Mouse (Mus musculus): ENCODE results near the gene Smarca2. TPM values are rescaled to one million over a fixed set of nuclear protein-coding genes. Genes with fewer than 3 reads are reported as not detected.

Smarca2 gene
- polyA plus RNA-seq, 1 experiment from 2014 or later = 66.1 TPM

DNA sequence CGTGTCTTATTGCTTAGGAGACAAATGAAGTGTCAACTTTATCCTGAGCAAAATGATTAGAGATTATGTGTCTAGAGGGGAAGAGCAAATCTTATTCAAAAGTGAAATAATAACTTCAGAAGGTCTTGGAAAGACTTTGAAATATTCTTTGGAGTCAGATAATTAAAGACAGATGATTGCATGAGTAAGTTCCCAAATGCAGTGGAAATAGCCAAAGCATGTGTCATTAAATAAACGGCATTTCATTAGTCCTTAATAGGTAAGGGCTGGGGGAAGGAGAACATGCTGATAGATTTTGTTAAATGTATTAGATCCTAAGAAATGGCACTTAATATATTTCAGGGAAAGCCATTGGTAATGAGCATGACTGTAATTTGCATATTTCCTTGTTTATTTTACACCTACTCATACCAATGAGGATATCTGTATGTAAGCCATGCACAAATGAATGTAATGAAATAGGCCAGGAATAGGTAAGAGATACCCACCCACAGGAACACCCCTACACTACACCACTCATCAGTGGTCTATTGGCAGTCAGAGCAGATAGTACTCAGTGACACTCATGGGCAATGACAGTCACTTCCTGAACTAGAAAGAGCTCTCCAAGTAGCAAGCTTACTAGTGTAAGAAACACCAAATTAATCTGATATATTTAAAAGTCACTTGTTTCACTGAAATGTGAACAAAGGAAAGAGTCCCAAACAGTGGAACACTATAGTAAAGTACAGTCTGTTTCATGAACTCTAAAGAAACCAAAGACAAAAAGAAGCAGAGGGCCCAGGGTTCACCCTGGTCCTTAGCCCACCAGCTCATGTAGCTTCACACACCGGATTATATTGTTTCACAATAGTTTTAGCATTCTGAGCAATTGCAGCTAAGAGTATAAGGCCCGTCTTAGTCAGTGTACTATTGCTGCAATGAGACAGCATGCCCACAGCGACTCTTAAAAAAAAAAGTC lies 185.8 kb downstream of the Smarca2 start:
- H3K4me2 ChIP-seq (replicated peaks; ENCODE audit: low read depth, low read length) = no peak overlapping the region
- no peak overlapping the region for H3K9ac ChIP-seq (replicated peaks; ENCODE audit: low read depth, low read length)
- no peaks in the 10 kb centered on the region for H3K4me1 ChIP-seq (ENCODE audit: control insufficient read depth, insufficient read depth, low read length)
- H3K27ac ChIP-seq (ENCODE audit: low read length) = no peak overlapping the region
- H3K4me3 ChIP-seq (ENCODE audit: low read depth, low read length) = no peak overlapping the region
- no peaks in the 10 kb centered on the region for H3K36me3 ChIP-seq (ENCODE audit: control insufficient read depth, insufficient read depth, low read length)
- no peaks in the 10 kb centered on the region for H3K27me3 ChIP-seq (ENCODE audit: control insufficient read depth, insufficient read depth, low read length)
- 86% methylated on average over 5 of the region's 5 CpGs for WGBS
- ATAC-seq (ENCODE audit: insufficient number of reproducible peaks, insufficient read depth, low FRiP score, low read depth) = no peak
- H3K9me3 ChIP-seq (ENCODE audit: control insufficient read depth, low read depth, low read length) = no peaks in the 10 kb centered on the region

DNA sequence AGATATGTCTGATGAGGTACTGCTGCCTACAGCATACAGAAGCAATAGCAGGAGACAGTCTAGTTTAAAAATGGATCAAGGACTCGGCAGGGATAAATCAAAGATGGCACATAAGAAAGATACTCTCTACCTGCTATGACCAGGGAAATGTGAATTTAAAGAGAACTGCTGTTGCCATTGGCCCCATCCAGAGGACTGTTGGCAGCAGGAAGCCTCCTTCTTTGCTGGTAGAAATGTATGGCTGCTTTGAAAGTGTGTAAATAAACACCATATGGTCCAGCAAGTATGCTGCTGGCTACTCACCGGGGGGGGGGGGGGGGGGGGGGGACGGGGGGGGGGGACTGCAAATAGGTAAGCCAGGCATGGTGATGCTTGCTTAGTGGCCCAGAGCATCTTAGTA lies 189.5 kb downstream of the Smarca2 start:
- Histone ChIP-seq H3K9ac (replicated peaks; ENCODE audit: low read depth, low read length) (no peak overlapping the region), H3K9me3 (ENCODE audit: control insufficient read depth, low read depth, low read length) (no peaks in the 10 kb centered on the region), H3K4me1 (ENCODE audit: control insufficient read depth, insufficient read depth, low read length) (no peaks in the 10 kb centered on the region), H3K4me3 (ENCODE audit: low read depth, low read length) (no peak overlapping the region), H3K27me3 (ENCODE audit: control insufficient read depth, insufficient read depth, low read length) (no peaks in the 10 kb centered on the region), H3K4me2 (replicated peaks; ENCODE audit: low read depth, low read length) (no peak overlapping the region), H3K27ac (ENCODE audit: low read length) (no peak overlapping the region), H3K36me3 (ENCODE audit: control insufficient read depth, insufficient read depth, low read length) (no peaks in the 10 kb centered on the region)
- WGBS = 33% methylated on average over 2 of the region's 3 CpGs
- no peak for ATAC-seq (ENCODE audit: insufficient number of reproducible peaks, insufficient read depth, low FRiP score, low read depth)

DNA sequence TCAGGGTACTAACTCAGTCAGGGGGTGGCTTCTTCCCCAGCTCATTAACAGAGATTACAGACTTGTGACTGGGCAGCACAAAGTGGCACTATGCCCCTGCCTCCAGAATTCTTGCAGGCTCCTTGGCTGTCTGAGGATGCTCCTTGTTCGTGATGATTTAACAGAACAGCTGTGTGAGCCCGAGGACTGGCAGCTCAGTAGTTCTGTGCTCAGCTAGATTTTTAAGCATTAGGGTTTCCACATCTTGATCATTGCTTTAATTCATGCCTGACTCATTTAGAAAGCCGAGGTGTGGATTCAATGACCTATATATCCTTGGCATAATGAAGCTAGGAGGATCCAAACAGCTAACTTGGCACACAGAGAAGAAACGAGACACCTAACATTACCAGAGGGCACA lies 191.2 kb downstream of the Smarca2 start:
- WGBS = 79% methylated on average over 4 of the region's 4 CpGs
- no peak for ATAC-seq (ENCODE audit: insufficient number of reproducible peaks, insufficient read depth, low FRiP score, low read depth)
- Histone ChIP-seq H3K36me3 (ENCODE audit: control insufficient read depth, insufficient read depth, low read length) (no peaks in the 10 kb centered on the region), H3K27me3 (ENCODE audit: control insufficient read depth, insufficient read depth, low read length) (no peaks in the 10 kb centered on the region), H3K4me1 (ENCODE audit: control insufficient read depth, insufficient read depth, low read length) (no peaks in the 10 kb centered on the region), H3K4me2 (replicated peaks; ENCODE audit: low read depth, low read length) (no peak overlapping the region), H3K4me3 (ENCODE audit: low read depth, low read length) (no peak overlapping the region), H3K9ac (replicated peaks; ENCODE audit: low read depth, low read length) (no peak overlapping the region), H3K9me3 (ENCODE audit: control insufficient read depth, low read depth, low read length) (no peaks in the 10 kb centered on the region), H3K27ac (ENCODE audit: low read length) (no peak overlapping the region)

DNA sequence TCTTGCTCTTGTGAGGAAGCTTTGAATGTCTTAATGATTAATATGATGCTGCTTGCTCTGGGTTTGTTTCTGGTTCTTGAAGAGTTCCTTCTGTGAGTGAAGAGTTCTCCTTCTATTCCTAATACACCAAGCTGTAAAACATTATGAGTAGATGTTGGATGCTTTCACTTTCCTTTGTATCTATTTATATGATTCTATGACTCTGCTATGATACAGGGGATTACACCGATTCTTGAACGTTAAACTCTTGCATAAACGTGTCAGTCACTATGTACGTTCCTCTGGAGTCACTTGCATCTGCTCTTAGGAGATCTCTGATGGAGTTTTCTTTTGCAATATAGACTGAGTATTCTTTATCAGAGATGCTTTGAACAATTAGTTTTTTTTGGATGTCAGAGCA lies 199.6 kb downstream of the Smarca2 start:
- Histone ChIP-seq H3K4me3 (ENCODE audit: low read depth, low read length) (no peak overlapping the region), H3K4me1 (ENCODE audit: control insufficient read depth, insufficient read depth, low read length) (no peaks in the 10 kb centered on the region), H3K4me2 (replicated peaks; ENCODE audit: low read depth, low read length) (no peak overlapping the region), H3K9me3 (ENCODE audit: control insufficient read depth, low read depth, low read length) (no peaks in the 10 kb centered on the region), H3K9ac (replicated peaks; ENCODE audit: low read depth, low read length) (no peak overlapping the region), H3K27ac (ENCODE audit: low read length) (no peak overlapping the region), H3K27me3 (ENCODE audit: control insufficient read depth, insufficient read depth, low read length) (no peaks in the 10 kb centered on the region), H3K36me3 (ENCODE audit: control insufficient read depth, insufficient read depth, low read length) (no peaks in the 10 kb centered on the region)
- no peak for ATAC-seq (ENCODE audit: insufficient number of reproducible peaks, insufficient read depth, low FRiP score, low read depth)
- WGBS = 52% methylated on average over 4 of the region's 4 CpGs

DNA sequence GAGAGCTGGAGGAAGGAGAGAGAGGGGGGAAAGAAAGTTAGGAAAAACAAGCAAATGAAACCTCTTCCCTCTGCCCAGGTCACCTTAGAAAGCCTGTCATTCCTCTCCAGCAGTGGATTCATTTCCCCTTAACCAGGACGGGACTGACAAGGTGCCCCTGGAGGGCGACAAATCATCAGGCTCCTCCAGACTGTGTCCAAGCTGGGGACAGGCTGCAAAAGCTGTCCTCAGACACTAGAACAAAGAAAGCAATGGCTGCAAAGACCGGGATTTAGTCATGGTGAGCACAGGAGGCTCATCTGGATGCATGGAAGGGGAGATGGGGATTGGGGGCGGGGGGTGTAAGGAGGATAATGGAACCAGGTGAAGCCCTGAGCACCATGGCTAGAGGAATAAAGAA lies 209.8 kb downstream of the Smarca2 start:
- H3K9me3 ChIP-seq (ENCODE audit: control insufficient read depth, low read depth, low read length) = no peaks in the 10 kb centered on the region
- no peak overlapping the region for H3K27ac ChIP-seq (ENCODE audit: low read length)
- WGBS = 50% methylated on average over 4 of the region's 4 CpGs
- H3K4me2 ChIP-seq (replicated peaks; ENCODE audit: low read depth, low read length) = no peak overlapping the region
- H3K36me3 ChIP-seq (ENCODE audit: control insufficient read depth, insufficient read depth, low read length) = no peaks in the 10 kb centered on the region
- no peaks in the 10 kb centered on the region for H3K27me3 ChIP-seq (ENCODE audit: control insufficient read depth, insufficient read depth, low read length)
- no peak for ATAC-seq (ENCODE audit: insufficient number of reproducible peaks, insufficient read depth, low FRiP score, low read depth)
- no peaks in the 10 kb centered on the region for H3K4me1 ChIP-seq (ENCODE audit: control insufficient read depth, insufficient read depth, low read length)
- no peak overlapping the region for H3K9ac ChIP-seq (replicated peaks; ENCODE audit: low read depth, low read length)
- no peak overlapping the region for H3K4me3 ChIP-seq (ENCODE audit: low read depth, low read length)

DNA sequence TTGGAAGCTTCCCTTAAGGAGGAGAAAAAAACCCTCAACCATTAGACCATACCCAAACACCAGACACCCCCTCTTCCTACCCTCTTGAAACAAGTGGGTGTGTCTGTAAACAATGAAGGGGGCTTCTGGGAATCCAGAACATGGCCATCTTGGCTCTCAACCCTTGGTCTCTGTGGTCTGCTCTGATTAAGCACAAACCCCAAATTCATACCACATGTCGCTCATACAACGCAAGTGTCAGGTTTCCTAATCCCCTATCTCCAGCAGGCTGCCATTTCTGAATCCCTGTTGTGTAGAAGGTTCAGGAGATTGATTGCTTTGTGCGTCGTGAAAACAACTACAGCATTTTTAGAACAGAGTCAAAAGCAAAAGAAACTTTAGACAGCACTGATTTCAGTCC lies 213.1 kb downstream of the Smarca2 start:
- ATAC-seq (ENCODE audit: insufficient number of reproducible peaks, insufficient read depth, low FRiP score, low read depth) = no peak
- H3K9ac ChIP-seq (replicated peaks; ENCODE audit: low read depth, low read length) = no peak overlapping the region
- no peak overlapping the region for H3K4me3 ChIP-seq (ENCODE audit: low read depth, low read length)
- no peak overlapping the region for H3K27ac ChIP-seq (ENCODE audit: low read length)
- H3K27me3 ChIP-seq (ENCODE audit: control insufficient read depth, insufficient read depth, low read length) = no peaks in the 10 kb centered on the region
- no peaks in the 10 kb centered on the region for H3K36me3 ChIP-seq (ENCODE audit: control insufficient read depth, insufficient read depth, low read length)
- no peaks in the 10 kb centered on the region for H3K9me3 ChIP-seq (ENCODE audit: control insufficient read depth, low read depth, low read length)
- H3K4me1 ChIP-seq (ENCODE audit: control insufficient read depth, insufficient read depth, low read length) = no peaks in the 10 kb centered on the region
- no peak overlapping the region for H3K4me2 ChIP-seq (replicated peaks; ENCODE audit: low read depth, low read length)
- 82% methylated on average over 4 of the region's 4 CpGs for WGBS

Data from stomach, embryonic 14.5 days (tissue).